Mouse (Mus musculus) myocyte (in vitro differentiated cells): ENCODE data around the gene Mysm1. TPM values are rescaled to one million over a fixed set of nuclear protein-coding genes. Genes with fewer than 3 reads are reported as not detected.
A peak's percentile ranks its signal among the peaks of the same experiment; 100 is the strongest.

Source experiments
- H3K27me3 ChIP-seq: one replicate; pipeline ENCODE4 v1.6.1; 2011; ENCODE audit not compliant: control insufficient read depth, insufficient read depth, insufficient read length
- H3K36me3 ChIP-seq: one replicate; pipeline ENCODE4 v1.6.1; 2011; ENCODE audit not compliant: control insufficient read depth, insufficient read depth
- H3K4me2 ChIP-seq: one replicate; pipeline ENCODE4 v1.6.1; 2011; ENCODE audit warnings: low read depth, control low read depth
- H3K4me3 ChIP-seq: one replicate; pipeline ENCODE4 v1.5.1; 2011; ENCODE audit warnings: mild to moderate bottlenecking, control low read depth, moderate library complexity
- H3K79me2 ChIP-seq: one replicate; pipeline ENCODE4 v1.6.1; 2011; ENCODE audit not compliant: control insufficient read depth, insufficient read depth
- H3ac ChIP-seq: one replicate; pipeline ENCODE4 v1.6.1; 2011; ENCODE audit not compliant: control insufficient read depth, insufficient read length
- CEBPB ChIP-seq: IDR thresholded peaks from 2 replicates; pipeline ENCODE4 v1.6.1; 2011; ENCODE audit warnings: mild to moderate bottlenecking, moderate library complexity; ENCODE audit not compliant: poor library complexity, insufficient read depth, severe bottlenecking
- E2F4 ChIP-seq: IDR thresholded peaks from one replicate; pipeline ENCODE4 v1.6.1; 2011; ENCODE audit warnings: mild to moderate bottlenecking, control low read depth, moderate library complexity; ENCODE audit not compliant: insufficient read depth
- MAX ChIP-seq: IDR thresholded peaks from one replicate; pipeline ENCODE4 v1.6.1; 2011; ENCODE audit warnings: low read depth, mild to moderate bottlenecking, control low read depth
- MYOD1 ChIP-seq, 3 experiments: IDR thresholded peaks; one replicate each; pipeline ENCODE4 v1.6.1; 2011; ENCODE audit warnings: control low read depth in 2 of 3, low read depth in 2 of 3, mild to moderate bottlenecking in 2 of 3, moderate library complexity in 1 of 3; ENCODE audit not compliant: insufficient read length in 2 of 3, control insufficient read depth in 1 of 3
- MYOG ChIP-seq, 3 experiments: IDR thresholded peaks; one replicate each; pipeline ENCODE4 v1.6.1; 2011; ENCODE audit warnings: control low read depth in 2 of 3, low read depth in 2 of 3, mild to moderate bottlenecking in 2 of 3; ENCODE audit not compliant: insufficient read length in 2 of 3, control insufficient read depth in 1 of 3, insufficient read depth in 1 of 3
- POLR2A ChIP-seq: IDR thresholded peaks from one replicate; pipeline ENCODE4 v1.6.1; 2011; ENCODE audit warnings: low read depth, mild to moderate bottlenecking, control low read depth, moderate library complexity; ENCODE audit not compliant: insufficient read length
- POLR2AphosphoS2 ChIP-seq: IDR thresholded peaks from one replicate; pipeline ENCODE4 v1.6.1; 2011; ENCODE audit warnings: low read depth, control low read depth; ENCODE audit not compliant: insufficient read length
- REST ChIP-seq: IDR thresholded peaks from one replicate; pipeline ENCODE4 v1.6.1; 2011; ENCODE audit warnings: mild to moderate bottlenecking, control low read depth, moderate library complexity; ENCODE audit not compliant: insufficient read depth, insufficient read length
- SRF ChIP-seq: IDR thresholded peaks from one replicate; pipeline ENCODE4 v1.6.1; 2011; ENCODE audit warnings: low read depth; ENCODE audit not compliant: control insufficient read depth, insufficient read length
- TCF12 ChIP-seq: IDR thresholded peaks from one replicate; pipeline ENCODE4 v1.6.1; 2011; ENCODE audit warnings: mild to moderate bottlenecking, control low read depth; ENCODE audit not compliant: poor library complexity, insufficient read depth, severe bottlenecking
- TCF3 ChIP-seq: IDR thresholded peaks from one replicate; pipeline ENCODE4 v1.6.1; 2011; ENCODE audit warnings: low read depth, control low read depth; ENCODE audit not compliant: insufficient read length
- USF1 ChIP-seq: IDR thresholded peaks from one replicate; pipeline ENCODE4 v1.6.1; 2011; ENCODE audit warnings: low read depth, mild to moderate bottlenecking, control low read depth, moderate library complexity
- polyA plus RNA-seq: library from polyadenylated mRNA; unstranded; fragments of >200 nt; fragmentation: generic; extraction: Trizol; gene quantifications from one replicate; pipeline ENCODE4 v1.2.1, GENCODE M21; 2012; ENCODE audit warnings: missing spikeins

Mysm1 gene
- polyA plus RNA-seq, 1 experiment, result 2.1 TPM

GRCm38 (mm10) chr4:94952773-94953172 is 26.1 kb downstream of the Mysm1 start:
- Histone ChIP-seq H3ac (no peak overlapping the region), H3K36me3 (peaks cover 82% of the 10 kb centered on the region), H3K4me2 (no peak overlapping the region), H3K4me3 (no peak overlapping the region), H3K79me2 (no peaks in the 10 kb centered on the region), H3K27me3 (no peaks in the 10 kb centered on the region)
- no peak for TF ChIP-seq USF1
- TF ChIP-seq MYOD1 (IDR thresholded peaks at IDR 0.05; ENCODE audit: control insufficient read depth in 1 of 3, insufficient read length in 2 of 3, low read depth in 2 of 3), result no peak
- no peak for TF ChIP-seq MAX
- TF ChIP-seq CEBPB, result no peak
- no peak for TF ChIP-seq E2F4
- TF ChIP-seq POLR2A, result no peak

GRCm38 (mm10) chr4:94941221-94941855 is 37.6 kb downstream of the Mysm1 start:
- Histone ChIP-seq H3K27me3 (no peaks in the 10 kb centered on the region), H3K79me2 (no peaks in the 10 kb centered on the region), H3ac (no peak overlapping the region), H3K4me3 (no peak overlapping the region), H3K4me2 (no peak overlapping the region), H3K36me3 (peaks cover 31% of the 10 kb centered on the region)
- TF ChIP-seq MAX (no peak), MYOD1 (IDR thresholded peaks at IDR 0.05; ENCODE audit: control insufficient read depth in 1 of 3, insufficient read length in 2 of 3, low read depth in 2 of 3) (no peak), E2F4 (no peak), USF1 (no peak), REST (no peak), MYOG (IDR thresholded peaks at IDR 0.05; ENCODE audit: control insufficient read depth in 1 of 3, insufficient read depth in 1 of 3, insufficient read length in 2 of 3, low read depth in 2 of 3) (no peak), TCF3 (no peak), POLR2AphosphoS2 (no peak), SRF (no peak), TCF12 (no peak), CEBPB (no peak), POLR2A (no peak)

DNA sequence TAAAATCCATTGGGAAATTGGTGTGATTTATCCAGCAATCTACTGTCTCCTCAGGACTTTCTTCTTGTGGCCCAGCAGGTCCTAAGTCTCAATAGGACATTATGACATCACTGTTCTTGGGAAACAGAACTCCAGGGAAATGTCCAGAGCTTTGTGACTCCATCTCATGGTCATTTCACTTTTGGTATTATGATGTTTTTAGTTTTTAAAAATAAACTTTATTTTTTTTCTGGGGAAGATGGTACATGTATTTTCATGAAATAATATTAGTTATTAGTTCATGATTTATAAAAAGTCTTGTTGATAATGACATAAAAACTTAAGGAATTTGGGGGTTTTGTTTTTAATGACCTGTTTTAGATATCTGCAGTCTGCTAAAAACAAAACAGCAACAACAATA is 50.2 kb downstream of the Mysm1 start, which contains the start of gene Eqtn:
Gene Eqtn, minus strand, starts transcription at position 101 of the 400 bp plus-strand sequence.
- Histone ChIP-seq H3K27me3 (no peaks in the 10 kb centered on the region), H3ac (no peak within 1 kb of the TSS), H3K36me3 (no peaks in the 10 kb centered on the region), H3K4me3 (no peak within 1 kb of the TSS), H3K79me2 (no peaks in the 10 kb centered on the region), H3K4me2 (no peak within 1 kb of the TSS)
- TF ChIP-seq REST, result no peak
- no peak for TF ChIP-seq MAX
- no peak for TF ChIP-seq POLR2AphosphoS2
- no peak for TF ChIP-seq TCF12
- no peak for TF ChIP-seq TCF3
- no peak for TF ChIP-seq USF1
- TF ChIP-seq MYOG (IDR thresholded peaks at IDR 0.05; ENCODE audit: control insufficient read depth in 1 of 3, insufficient read depth in 1 of 3, insufficient read length in 2 of 3, low read depth in 2 of 3), result no peak
- TF ChIP-seq E2F4, result no peak
- no peak for TF ChIP-seq SRF
- TF ChIP-seq CEBPB, result no peak
- TF ChIP-seq POLR2A, result no peak
- TF ChIP-seq MYOD1 (IDR thresholded peaks at IDR 0.05; ENCODE audit: control insufficient read depth in 1 of 3, insufficient read length in 2 of 3, low read depth in 2 of 3), result no peak

GRCm38 (mm10) chr4:94901780-94902179 is 77.1 kb downstream of the Mysm1 start:
- Histone ChIP-seq H3K4me2 (peak overlapping the region; percentile 37), H3K36me3 (no peaks in the 10 kb centered on the region), H3K27me3 (no peaks in the 10 kb centered on the region), H3K79me2 (no peaks in the 10 kb centered on the region), H3K4me3 (no peak overlapping the region), H3ac (no peak overlapping the region)
- TF ChIP-seq POLR2AphosphoS2 (no peak), TCF12 (no peak), SRF (no peak), REST (no peak), MYOG (IDR thresholded peaks at IDR 0.05; ENCODE audit: control insufficient read depth in 1 of 3, insufficient read depth in 1 of 3, insufficient read length in 2 of 3, low read depth in 2 of 3) (no peak), USF1 (no peak), MYOD1 (IDR thresholded peaks at IDR 0.05; ENCODE audit: control insufficient read depth in 1 of 3, insufficient read length in 2 of 3, low read depth in 2 of 3) (no peak), MAX (no peak), E2F4 (no peak)

DNA sequence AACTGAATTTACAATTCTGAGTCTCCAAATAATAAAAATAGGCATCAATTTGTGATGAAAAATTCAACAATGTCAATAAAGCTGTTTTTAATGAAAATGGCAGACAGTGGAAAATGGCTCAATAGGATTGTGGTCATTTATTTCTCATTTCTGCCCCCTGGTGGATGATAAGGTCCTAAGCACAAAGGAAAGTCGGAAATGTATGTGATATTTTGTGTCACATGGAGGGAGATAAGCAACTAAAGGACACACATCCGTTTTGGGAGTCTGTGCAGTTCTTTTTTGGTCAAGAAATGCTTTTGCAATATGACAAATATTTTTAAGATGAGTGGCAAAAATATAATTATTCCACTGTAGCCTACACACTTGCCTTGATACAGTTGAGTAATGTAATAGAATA is 78.2 kb downstream of the Mysm1 start:
- TF ChIP-seq TCF12, result no peak
- TF ChIP-seq POLR2AphosphoS2, result no peak
- no peak for TF ChIP-seq MAX
- no peak for TF ChIP-seq POLR2A
- Histone ChIP-seq H3K79me2 (no peaks in the 10 kb centered on the region), H3K4me2 (no peak overlapping the region), H3K27me3 (no peaks in the 10 kb centered on the region), H3ac (no peak overlapping the region), H3K36me3 (no peaks in the 10 kb centered on the region), H3K4me3 (no peak overlapping the region)

Other genes starting within 250 kb of the Mysm1 start
- gene Tek, start 239.8 kb downstream of the Mysm1 start, polyA plus RNA-seq, result 0.05 TPM
- not detected for gene Eqtn, start 50.3 kb downstream of the Mysm1 start, polyA plus RNA-seq
- gene Jun, start 73.1 kb upstream of the Mysm1 start, polyA plus RNA-seq, result 51.3 TPM